Mouse (Mus musculus) gastrocnemius, postnatal 4 days (tissue): ENCODE results near the gene Igdcc3. TPM values are rescaled to one million over a fixed set of nuclear protein-coding genes. Genes with fewer than 3 reads are reported as not detected.

ENCODE experiments used
- DNase-seq, 2 experiments: peaks; one replicate each; pipeline ENCODE4 v3.0.0; 2021 to 2022; ENCODE audit warnings: low spot score in 2 of 2, mixed read lengths in 2 of 2
- total RNA-seq, 2 experiments: library from RNA; stranded (reverse); gene quantifications; 2 replicates each; pipeline ENCODE4 v1.2.3; 2021

Gene Igdcc3
- total RNA-seq, 2 experiments from 2014 or later, result 0.88 to 0.91 TPM

- DNase-seq, result no peak
Observed at GRCm38 (mm10) chr9:65135126-65135525, 5.9 kb upstream of the Igdcc3 start.

GRCm38 (mm10) chr9:65140491-65140890 lies 498 bp upstream of the Igdcc3 start:
- no peak for DNase-seq

GRCm38 (mm10) chr9:65141306-65141975 lies 452 bp downstream of the Igdcc3 start:
- peak in 1 of 2 experiments; percentile 60 for DNase-seq

GRCm38 (mm10) chr9:65141976-65142318 lies 958 bp downstream of the Igdcc3 start:
- no peak for DNase-seq

- DNase-seq, result no peak
Observed at GRCm38 (mm10) chr9:65142399-65142798, 1.4 kb downstream of the Igdcc3 start.

GRCm38 (mm10) chr9:65146001-65146400 lies 5.0 kb downstream of the Igdcc3 start:
- DNase-seq, result no peak

- no peak for DNase-seq
Observed at GRCm38 (mm10) chr9:65148507-65148906, 7.5 kb downstream of the Igdcc3 start.

- DNase-seq, result no peak
Observed at GRCm38 (mm10) chr9:65152711-65153330, 11.8 kb downstream of the Igdcc3 start.

GRCm38 (mm10) chr9:65153331-65153711 lies 12.3 kb downstream of the Igdcc3 start:
- no peak for DNase-seq

GRCm38 (mm10) chr9:65154692-65155455 lies 13.9 kb downstream of the Igdcc3 start:
- DNase-seq, result no peak

- no peak for DNase-seq
Observed at GRCm38 (mm10) chr9:65156604-65157003, 15.6 kb downstream of the Igdcc3 start.

GRCm38 (mm10) chr9:65157631-65158030 lies 16.6 kb downstream of the Igdcc3 start:
- no peak for DNase-seq

GRCm38 (mm10) chr9:65161188-65161587 lies 20.2 kb downstream of the Igdcc3 start:
- DNase-seq, result no peak

GRCm38 (mm10) chr9:65161881-65162280 lies 20.9 kb downstream of the Igdcc3 start:
- DNase-seq, result no peak

- DNase-seq, result no peak
Observed at GRCm38 (mm10) chr9:65162711-65163639, 22.0 kb downstream of the Igdcc3 start.

GRCm38 (mm10) chr9:65164870-65165269 lies 23.9 kb downstream of the Igdcc3 start:
- DNase-seq, result no peak

GRCm38 (mm10) chr9:65166386-65166785 lies 25.4 kb downstream of the Igdcc3 start:
- no peak for DNase-seq

- DNase-seq, result no peak
Observed at GRCm38 (mm10) chr9:65168534-65168933, 27.5 kb downstream of the Igdcc3 start.

- DNase-seq, result no peak
Observed at GRCm38 (mm10) chr9:65168952-65169351, 28.0 kb downstream of the Igdcc3 start.

GRCm38 (mm10) chr9:65172654-65173053 lies 31.7 kb downstream of the Igdcc3 start:
- DNase-seq, result no peak

GRCm38 (mm10) chr9:65175234-65175938 lies 34.4 kb downstream of the Igdcc3 start:
- no peak for DNase-seq
